Mouse (Mus musculus) MEL (cell line): ENCODE measurements at regions not wholly inside any gene's neighbourhood (a gene's known extent, or its start where the extent isn't known, plus 50 kb on each side); places are given as distances from the start of the nearest gene placed in this dataset.

ENCODE experiments used
- BHLHE40 ChIP-seq: IDR thresholded peaks from 2 replicates; pipeline ENCODE4 v1.6.1; 2012; ENCODE audit warnings: low read depth, mild to moderate bottlenecking, inconsistent platforms, low read length, improper control_type of control experiment, borderline replicate concordance
- MYC ChIP-seq: IDR thresholded peaks from 2 replicates; pipeline ENCODE4 v1.6.1; 2011; ENCODE audit warnings: low read depth, mild to moderate bottlenecking, low read length, improper control_type of control experiment, moderate library complexity
- NELFE ChIP-seq: IDR thresholded peaks from 2 replicates; pipeline ENCODE4 v1.6.1; 2011; ENCODE audit warnings: low read depth, low read length, improper control_type of control experiment
- POLR2AphosphoS2 ChIP-seq: IDR thresholded peaks from 2 replicates; pipeline ENCODE4 v1.6.1; 2011; ENCODE audit warnings: low read length, improper control_type of control experiment
- RAD21 ChIP-seq: IDR thresholded peaks from 2 replicates; pipeline ENCODE4 v1.6.1; 2011; ENCODE audit warnings: mild to moderate bottlenecking, low read depth, low read length, improper control_type of control experiment

DNA sequence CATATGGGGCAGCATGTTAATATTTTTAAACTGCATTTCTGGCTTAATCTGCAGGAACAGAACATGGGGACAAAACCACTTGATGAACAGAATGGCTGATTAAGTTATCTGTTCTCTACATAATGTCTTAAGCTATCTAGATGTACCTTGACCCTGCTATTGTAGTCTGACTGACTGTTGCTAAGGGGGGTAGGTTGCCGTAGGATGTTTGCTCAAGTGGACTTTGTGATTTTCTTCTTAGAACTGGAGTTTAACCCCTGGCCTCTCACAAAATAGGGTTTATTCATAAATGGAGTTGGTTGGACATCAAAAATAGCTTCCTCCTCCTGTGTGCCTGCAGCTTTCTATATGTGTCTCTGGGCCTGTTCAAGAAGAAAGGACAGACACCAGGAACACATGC is 292.9 kb downstream of the Fam84b start:
- TF ChIP-seq NELFE, result no peak
- TF ChIP-seq RAD21, result no peak
- TF ChIP-seq POLR2AphosphoS2, result no peak
- TF ChIP-seq MYC, result no peak
- no peak for TF ChIP-seq BHLHE40
